Mouse (Mus musculus) cortical plate, adult 2 months (tissue): ENCODE results near the gene Tmem230.

Experiments
- CTCF ChIP-seq: fragments of 200-500 bp; IDR thresholded peaks from 2 replicates; pipeline ENCODE4 v1.5.1; 2011; ENCODE audit warnings: mild to moderate bottlenecking, control low read depth, low read length; ENCODE audit not compliant: insufficient read depth; ENCODE audit errors: extremely low read depth
- POLR2A ChIP-seq: fragments of 200-500 bp; IDR thresholded peaks from 2 replicates; pipeline ENCODE4 v1.6.1; 2011; ENCODE audit warnings: mild to moderate bottlenecking, low read length, control low read depth; ENCODE audit not compliant: insufficient read depth; ENCODE audit errors: extremely low read depth

DNA sequence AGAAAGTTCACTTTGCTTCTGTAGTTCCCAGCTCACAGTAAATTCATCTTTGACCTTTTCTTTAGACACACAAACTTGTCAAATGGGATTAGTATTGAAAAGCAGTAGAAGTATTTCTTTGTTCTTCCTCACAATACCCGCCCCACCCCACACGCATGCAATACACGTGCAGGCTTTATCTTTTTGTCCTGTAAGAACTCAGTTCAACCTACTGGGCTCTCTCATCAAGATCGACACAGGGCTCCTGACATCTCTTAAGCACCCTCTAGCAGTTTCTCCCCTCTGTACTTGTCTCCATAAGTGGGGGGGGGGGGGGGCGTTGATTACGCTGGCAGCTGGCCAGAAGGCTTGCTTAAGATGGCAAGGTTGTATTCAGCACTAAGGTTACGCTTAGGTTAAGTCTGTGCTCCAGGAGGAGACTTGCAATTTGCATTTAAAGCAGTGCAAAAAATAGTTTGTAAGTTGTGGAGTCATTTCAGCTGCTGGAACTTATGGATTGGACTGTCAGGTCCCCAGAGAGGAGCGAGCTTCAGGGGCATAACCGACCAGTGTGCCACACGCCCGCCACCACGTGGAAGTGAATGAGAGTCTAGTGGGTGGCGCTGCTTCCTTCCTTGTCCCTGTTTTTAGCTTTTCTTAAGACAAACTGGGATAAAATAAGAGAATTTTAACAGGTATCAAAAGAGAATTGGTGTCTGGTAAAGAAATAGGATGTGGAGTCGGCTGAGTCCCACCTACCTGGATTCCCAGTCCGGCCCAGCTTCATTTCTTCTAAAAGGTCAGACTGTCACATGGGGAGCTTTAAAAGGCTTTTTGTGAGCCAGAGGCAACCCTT, 35.8 kb upstream of the Tmem230 start:
- TF ChIP-seq CTCF (no peak), POLR2A (no peak)
